Mouse (Mus musculus) CH12.LX (cell line): ENCODE results near the gene Ghitm. TPM values are rescaled to one million over a fixed set of nuclear protein-coding genes. Genes with fewer than 3 reads are reported as not detected.

Source experiments
- DNase-seq: peaks from one replicate; pipeline ENCODE4 v3.0.0-alpha.2; 2013; ENCODE audit errors: extremely low read depth
- H3K27ac ChIP-seq: 2 replicates; pipeline ENCODE4 v1.5.1; 2012; ENCODE audit warnings: low read depth, mild to moderate bottlenecking, control low read depth, moderate library complexity; ENCODE audit not compliant: insufficient read depth
- H3K27me3 ChIP-seq: replicated peaks from 2 replicates; pipeline ENCODE3; 2012; ENCODE audit warnings: inconsistent platforms
- H3K36me3 ChIP-seq, 2 experiments: replicated peaks in 1 of 2; 2 replicates each; pipeline versions ENCODE3 to v1.6.1; 2012; ENCODE audit warnings: inconsistent platforms in 1 of 2, low read length in 1 of 2, mild to moderate bottlenecking in 1 of 2, mixed read lengths in 1 of 2, moderate library complexity in 1 of 2; ENCODE audit not compliant: control insufficient read depth in 1 of 2, insufficient read depth in 1 of 2
- H3K4me1 ChIP-seq, 2 experiments: 2 replicates each; pipeline ENCODE4 v1.6.1; 2012; ENCODE audit warnings: inconsistent platforms in 1 of 2, moderate library complexity in 1 of 2; ENCODE audit not compliant: insufficient read depth in 2 of 2, control insufficient read depth in 1 of 2
- H3K4me2 ChIP-seq: 2 replicates; pipeline ENCODE4 v1.6.1; 2012; ENCODE audit warnings: low read depth, mild to moderate bottlenecking, control low read depth; ENCODE audit not compliant: poor library complexity, insufficient read depth, severe bottlenecking
- H3K4me3 ChIP-seq, 3 experiments: fragments of 150-350 bp in 1 of 3; sonication (generic) in 1 of 3; replicated peaks in 1 of 3; 2 replicates each; pipeline versions ENCODE3 to v1.5.1; 2011 to 2012; ENCODE audit warnings: low read depth in 2 of 3, low read length in 2 of 3, mild to moderate bottlenecking in 2 of 3, moderate library complexity in 2 of 3, control low read depth in 1 of 3, improper control_type of control experiment in 1 of 3, inconsistent platforms in 1 of 3, mixed read lengths in 1 of 3; ENCODE audit not compliant: poor library complexity in 1 of 3
- H3K79me2 ChIP-seq: replicated peaks from 2 replicates; pipeline ENCODE4 v1.6.1; 2012; ENCODE audit warnings: mild to moderate bottlenecking, moderate library complexity; ENCODE audit not compliant: control insufficient read depth, poor library complexity, insufficient read depth, severe bottlenecking; ENCODE audit errors: extremely low read depth
- H3K9ac ChIP-seq: 2 replicates; pipeline ENCODE4 v1.6.1; 2012; ENCODE audit warnings: low read depth, mild to moderate bottlenecking, control low read depth, moderate library complexity; ENCODE audit not compliant: insufficient read depth
- H3K9me3 ChIP-seq: replicated peaks from 2 replicates; pipeline ENCODE3; 2012; ENCODE audit warnings: low read length, inconsistent platforms, mixed read lengths
- BHLHE40 ChIP-seq: IDR thresholded peaks from 2 replicates; pipeline ENCODE4 v1.6.1; 2011; ENCODE audit warnings: mild to moderate bottlenecking, low read depth, low read length, improper control_type of control experiment
- CHD1 ChIP-seq: IDR thresholded peaks from 2 replicates; pipeline ENCODE4 v1.6.1; 2012; ENCODE audit warnings: low read depth, low read length, improper control_type of control experiment, inconsistent platforms
- CHD2 ChIP-seq: IDR thresholded peaks from 2 replicates; pipeline ENCODE4 v1.6.1; 2011; ENCODE audit warnings: low read length, improper control_type of control experiment
- CTCF ChIP-seq, 2 experiments: IDR thresholded peaks in 1 of 2; conservative IDR thresholded peaks in 1 of 2; 2 replicates each; pipeline ENCODE4 v1.5.1; 2011 to 2012; ENCODE audit warnings: low read depth in 2 of 2, low read length in 2 of 2, improper control_type of control experiment in 1 of 2, inconsistent platforms in 1 of 2, mild to moderate bottlenecking in 1 of 2, moderate library complexity in 1 of 2
- E2F4 ChIP-seq: IDR thresholded peaks from 2 replicates; pipeline ENCODE4 v1.6.1; 2011; ENCODE audit warnings: low read depth, low read length, improper control_type of control experiment; ENCODE audit not compliant: insufficient replicate concordance
- GABPA ChIP-seq: IDR thresholded peaks from 2 replicates; pipeline ENCODE4 v1.6.1; 2012; ENCODE audit warnings: low read depth, low read length, improper control_type of control experiment, inconsistent platforms; ENCODE audit not compliant: insufficient replicate concordance
- HCFC1 ChIP-seq: IDR thresholded peaks from 2 replicates; pipeline ENCODE4 v1.6.1; 2012; ENCODE audit warnings: low read depth, mild to moderate bottlenecking, inconsistent platforms, low read length, improper control_type of control experiment
- IRF4 ChIP-seq: IDR thresholded peaks from 2 replicates; pipeline ENCODE4 v1.6.1; 2014; ENCODE audit warnings: low read depth, mild to moderate bottlenecking, inconsistent platforms, low read length, improper control_type of control experiment
- JUND ChIP-seq: conservative IDR thresholded peaks from 2 replicates; pipeline ENCODE4 v1.6.1; 2011; ENCODE audit warnings: low read depth, low read length, improper control_type of control experiment
- KAT2A ChIP-seq: IDR thresholded peaks from 2 replicates; pipeline ENCODE4 v1.6.1; 2012; ENCODE audit warnings: low read length, improper control_type of control experiment, inconsistent platforms; ENCODE audit not compliant: insufficient replicate concordance
- MAFK ChIP-seq: IDR thresholded peaks from 2 replicates; pipeline ENCODE4 v1.6.1; 2011; ENCODE audit warnings: low read length, improper control_type of control experiment; ENCODE audit not compliant: insufficient replicate concordance
- MAX ChIP-seq: IDR thresholded peaks from 2 replicates; pipeline ENCODE4 v1.6.1; 2011; ENCODE audit warnings: low read length, improper control_type of control experiment
- MXI1 ChIP-seq: IDR thresholded peaks from 2 replicates; pipeline ENCODE4 v1.6.1; 2011; ENCODE audit warnings: mild to moderate bottlenecking, low read depth, low read length, improper control_type of control experiment
- POLR2A ChIP-seq: IDR thresholded peaks from 2 replicates; pipeline ENCODE4 v1.6.1; 2011; ENCODE audit warnings: low read depth, mild to moderate bottlenecking, improper control_type of control experiment, low read length
- POLR2AphosphoS2 ChIP-seq: IDR thresholded peaks from 2 replicates; pipeline ENCODE4 v1.6.1; 2011; ENCODE audit warnings: low read depth, low read length, improper control_type of control experiment
- RAD21 ChIP-seq: IDR thresholded peaks from 2 replicates; pipeline ENCODE4 v1.6.1; 2011; ENCODE audit warnings: low read depth, mild to moderate bottlenecking, low read length, improper control_type of control experiment, moderate library complexity
- RCOR1 ChIP-seq: conservative IDR thresholded peaks from 2 replicates; pipeline ENCODE4 v1.6.1; 2012; ENCODE audit warnings: low read depth, mild to moderate bottlenecking, inconsistent platforms, low read length, improper control_type of control experiment
- SIN3A ChIP-seq: IDR thresholded peaks from 2 replicates; pipeline ENCODE4 v1.6.1; 2012; ENCODE audit warnings: low read length, improper control_type of control experiment, inconsistent platforms
- TBP ChIP-seq: conservative IDR thresholded peaks from 2 replicates; pipeline ENCODE4 v1.6.1; 2011; ENCODE audit warnings: low read depth, low read length, improper control_type of control experiment
- TCF12 ChIP-seq: IDR thresholded peaks from 2 replicates; pipeline ENCODE4 v1.6.1; 2014; ENCODE audit warnings: low read depth, mild to moderate bottlenecking, inconsistent platforms, low read length, improper control_type of control experiment
- UBTF ChIP-seq: IDR thresholded peaks from 2 replicates; pipeline ENCODE4 v1.6.1; 2012; ENCODE audit warnings: low read depth, mild to moderate bottlenecking, inconsistent platforms, low read length, improper control_type of control experiment, moderate library complexity
- ZKSCAN1 ChIP-seq: IDR thresholded peaks from 2 replicates; pipeline ENCODE4 v1.6.1; 2012; ENCODE audit warnings: low read depth, inconsistent platforms, low read length, improper control_type of control experiment, borderline replicate concordance
- ZMIZ1 ChIP-seq: IDR thresholded peaks from 2 replicates; pipeline ENCODE4 v1.6.1; 2012; ENCODE audit warnings: low read depth, mild to moderate bottlenecking, inconsistent platforms, low read length, improper control_type of control experiment
- dilution Hi-C: fragments of 300-500 bp; cut with MboI; formaldehyde crosslinking; loops from 2 replicates; pipeline ENCODE4 v1.14.3; 2020; ENCODE audit warnings: low sequenced_read_pairs; ENCODE audit not compliant: extremely low pct_unique_long_range_greater_than_20kb, extremely low pct_ligation_motif_present
- in situ Hi-C: fragments of 300-500 bp; cut with MboI; formaldehyde crosslinking; loops from 3 replicates; pipeline ENCODE4 v1.14.3; 2019; ENCODE audit warnings: low sequenced_read_pairs, low pct_ligation_motif_present, low pct_unique_long_range_greater_than_20kb, mixed read lengths
- polyA plus RNA-seq: library from polyadenylated mRNA; unstranded; fragments of >175 nt; gene quantifications from 2 replicates; pipeline ENCODE4 v1.2.1, GENCODE M21; 2012; ENCODE audit warnings: low read depth; ENCODE audit not compliant: insufficient read length
- total RNA-seq, 2 experiments: library from RNA; depleted of rRNA; stranded (reverse); fragments of 300-350 nt in 1 of 2; fragments of >200 nt in 1 of 2; gene quantifications; 2 replicates each; pipeline ENCODE4 v1.2.3; 2012 to 2014

The Ghitm gene
- total and polyA plus RNA-seq, 3 experiments, result 302 to 320 (median 311) TPM

DNA sequence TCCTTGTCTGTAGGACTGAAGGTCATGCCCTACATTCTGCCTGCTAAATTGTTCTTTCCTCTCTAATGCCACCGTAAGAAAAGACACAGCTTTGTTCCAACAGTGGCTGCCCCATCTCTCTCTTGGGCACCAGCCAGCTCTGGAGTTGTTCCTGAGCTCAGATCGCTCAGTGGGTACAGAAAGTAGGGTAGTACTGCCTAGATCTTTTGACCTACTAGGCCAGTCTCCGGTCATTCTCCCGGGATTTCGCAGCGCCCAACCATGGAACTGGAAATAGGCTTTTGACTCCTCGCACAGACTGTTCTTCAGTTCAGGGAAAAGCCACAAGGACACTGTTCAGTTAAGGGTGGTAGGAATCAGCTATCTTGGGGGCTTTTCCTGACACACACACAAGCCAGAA is 22.1 kb downstream of the Ghitm start:
- no peak overlapping the region for H3K4me3 ChIP-seq
- TF ChIP-seq BHLHE40, result no peak
- TF ChIP-seq TBP, result no peak
- TF ChIP-seq CHD2, result no peak
- TF ChIP-seq ZKSCAN1, result no peak
- TF ChIP-seq KAT2A, result no peak
- TF ChIP-seq CHD1, result no peak
- TF ChIP-seq POLR2A, result no peak
- TF ChIP-seq ZMIZ1, result no peak
- H3K79me2 ChIP-seq, result no peaks in the 10 kb centered on the region
- no peaks in the 10 kb centered on the region for H3K9me3 ChIP-seq
- H3K4me1 ChIP-seq, result peaks cover 0 to 7% of the 10 kb centered on the region in 2 experiments; a peak in 1 of 4 replicates
- no peak overlapping the region for H3K9ac ChIP-seq
- dilution Hi-C loops, result no loop called here
- no peak overlapping the region for H3K4me2 ChIP-seq
- no peak for DNase-seq
- H3K27ac ChIP-seq, result no peak overlapping the region
- peaks cover 3 to 16% of the 10 kb centered on the region in 2 experiments for H3K36me3 ChIP-seq
- no peaks in the 10 kb centered on the region for H3K27me3 ChIP-seq
- in situ Hi-C loops, result no loop called here

DNA sequence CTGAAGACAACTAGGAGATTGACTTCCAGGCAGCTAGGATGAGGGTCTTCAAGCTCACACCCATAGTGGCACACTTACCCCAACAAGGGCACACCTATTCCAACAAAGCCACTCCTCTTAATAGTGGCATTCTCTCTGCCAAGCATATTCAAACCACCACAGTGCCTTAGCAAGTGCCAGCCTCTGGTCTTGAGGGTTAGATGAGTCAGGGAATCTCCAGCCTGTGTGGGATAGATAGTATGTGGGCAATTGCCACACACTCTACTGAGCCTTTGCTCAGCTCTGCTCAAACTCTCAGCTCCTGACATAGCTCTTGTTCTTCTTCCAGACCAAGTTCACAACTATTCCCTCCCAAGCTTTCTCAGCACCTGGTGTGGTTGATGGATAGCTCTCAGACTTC is 23.7 kb downstream of the Ghitm start:
- no peak for TF ChIP-seq RAD21
- TF ChIP-seq POLR2AphosphoS2, result no peak
- TF ChIP-seq CHD2, result no peak
- TF ChIP-seq HCFC1, result no peak
- no peak for TF ChIP-seq ZMIZ1
- no peak for TF ChIP-seq IRF4
- no peak for TF ChIP-seq MAX
- no peak for TF ChIP-seq SIN3A
- TF ChIP-seq MXI1, result no peak
- TF ChIP-seq RCOR1, result no peak
- no peak for TF ChIP-seq CHD1
- no peak for TF ChIP-seq TCF12
- no peak for TF ChIP-seq TBP
- no peak for TF ChIP-seq MAFK
- no peak for TF ChIP-seq CTCF (conservative IDR thresholded peaks at IDR 0.05 in 1 of 2, IDR thresholded peaks at IDR 0.05 in 1 of 2; ENCODE audit: low read depth in 2 of 2, low read length in 2 of 2)
- TF ChIP-seq E2F4, result no peak
- TF ChIP-seq JUND, result no peak
- no peak for TF ChIP-seq UBTF
- TF ChIP-seq ZKSCAN1, result no peak
- TF ChIP-seq GABPA, result no peak
- no peak for DNase-seq
- Histone ChIP-seq H3K4me2 (no peak overlapping the region), H3K36me3 (peaks cover 0 to 3% of the 10 kb centered on the region in 2 experiments), H3K79me2 (no peaks in the 10 kb centered on the region), H3K4me1 (peaks cover 0 to 7% of the 10 kb centered on the region in 2 experiments; a peak in 1 of 4 replicates), H3K9ac (no peak overlapping the region), H3K4me3 (no peak overlapping the region), H3K27ac (no peak overlapping the region), H3K9me3 (no peaks in the 10 kb centered on the region), H3K27me3 (no peaks in the 10 kb centered on the region)
- in situ Hi-C loops, result no loop called here
- dilution Hi-C loops, result no loop called here
